Mouse (Mus musculus) bone marrow macrophage, adult 2 months (primary cell): Measurements from ENCODE around the gene Cd40lg. TPM values are rescaled to one million over a fixed set of nuclear protein-coding genes. Genes with fewer than 3 reads are reported as not detected.

Experiments used
- H3K27ac ChIP-seq: 2 replicates; pipeline ENCODE4 v1.5.1; 2012; ENCODE audit warnings: low read depth, low read length; ENCODE audit not compliant: insufficient read depth
- H3K4me1 ChIP-seq: 2 replicates; pipeline ENCODE4 v1.6.1; 2012; ENCODE audit warnings: low read length; ENCODE audit not compliant: control insufficient read depth, insufficient read depth
- H3K4me3 ChIP-seq: 2 replicates; pipeline ENCODE4 v1.5.1; 2012; ENCODE audit warnings: mild to moderate bottlenecking, low read length, moderate library complexity; ENCODE audit not compliant: insufficient read depth
- CTCF ChIP-seq: IDR thresholded peaks from 2 replicates; pipeline ENCODE4 v1.5.1; 2012; ENCODE audit warnings: low read depth, mild to moderate bottlenecking, low read length, moderate library complexity
- POLR2A ChIP-seq: IDR thresholded peaks from 2 replicates; pipeline ENCODE4 v1.6.1; 2012; ENCODE audit warnings: mild to moderate bottlenecking, low read depth, low read length, borderline replicate concordance
- polyA plus RNA-seq: library from polyadenylated mRNA; stranded (reverse); fragments of >200 nt; gene quantifications from 2 replicates; pipeline ENCODE4 v1.2.4, GENCODE M21; 2012; ENCODE audit not compliant: missing spikeins, insufficient read depth, insufficient read length

Gene Cd40lg
- not detected in 2 replicates for polyA plus RNA-seq

DNA sequence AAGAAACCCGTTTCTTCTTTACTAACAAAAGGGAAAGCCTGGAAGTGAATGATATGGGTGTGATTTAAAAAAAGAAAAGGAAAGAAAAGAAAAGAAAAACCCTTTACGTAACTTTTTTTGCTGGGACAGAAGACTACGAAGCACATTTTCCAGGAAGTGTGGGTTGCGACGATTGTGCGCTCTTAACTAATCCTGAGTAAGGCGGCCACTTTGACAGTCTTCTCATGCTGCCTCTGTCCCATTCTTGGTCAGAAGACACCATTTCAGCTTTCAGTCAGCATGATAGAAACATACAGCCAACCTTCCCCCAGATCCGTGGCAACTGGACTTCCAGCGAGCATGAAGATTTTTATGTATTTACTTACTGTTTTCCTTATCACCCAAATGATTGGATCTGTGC is at the start of gene Cd40lg:
Gene Cd40lg, plus strand, starts transcription at position 268 of the 400 bp plus-strand sequence.
- H3K27ac ChIP-seq = no peak within 1 kb of the TSS
- H3K4me1 ChIP-seq = no peaks in the 10 kb centered on the region
- no peak for TF ChIP-seq POLR2A
- H3K4me3 ChIP-seq = no peak within 1 kb of the TSS

DNA sequence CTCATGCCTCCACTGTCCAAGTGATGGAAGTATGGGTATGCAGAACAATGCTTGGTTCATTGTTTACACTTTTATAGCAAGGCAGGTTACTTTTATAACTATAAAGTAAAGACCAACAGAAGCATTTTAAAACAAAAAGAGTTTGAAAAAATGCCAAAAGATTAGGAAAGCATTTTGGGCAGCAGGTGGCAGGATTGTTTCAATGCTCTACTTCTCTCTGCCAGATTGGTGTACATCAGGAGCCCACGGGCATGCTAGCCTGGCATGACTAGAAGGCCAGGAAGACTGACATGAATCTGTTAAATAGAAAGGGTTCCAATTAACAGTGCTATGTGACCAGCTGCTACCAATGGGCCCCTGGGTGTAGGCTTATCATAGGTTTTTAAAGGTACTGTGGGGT is 45.4 kb upstream of the Cd40lg start:
- Histone ChIP-seq H3K4me3 (no peak overlapping the region), H3K4me1 (no peaks in the 10 kb centered on the region), H3K27ac (no peak overlapping the region)
- no peak for TF ChIP-seq POLR2A
- TF ChIP-seq CTCF = no peak

GRCm38 (mm10) chrX:57171269-57171668 is 40.7 kb upstream of the Cd40lg start:
- H3K4me3 ChIP-seq = no peak overlapping the region
- H3K4me1 ChIP-seq = no peaks in the 10 kb centered on the region
- TF ChIP-seq CTCF = no peak
- TF ChIP-seq POLR2A = no peak
- H3K27ac ChIP-seq = no peak overlapping the region

DNA sequence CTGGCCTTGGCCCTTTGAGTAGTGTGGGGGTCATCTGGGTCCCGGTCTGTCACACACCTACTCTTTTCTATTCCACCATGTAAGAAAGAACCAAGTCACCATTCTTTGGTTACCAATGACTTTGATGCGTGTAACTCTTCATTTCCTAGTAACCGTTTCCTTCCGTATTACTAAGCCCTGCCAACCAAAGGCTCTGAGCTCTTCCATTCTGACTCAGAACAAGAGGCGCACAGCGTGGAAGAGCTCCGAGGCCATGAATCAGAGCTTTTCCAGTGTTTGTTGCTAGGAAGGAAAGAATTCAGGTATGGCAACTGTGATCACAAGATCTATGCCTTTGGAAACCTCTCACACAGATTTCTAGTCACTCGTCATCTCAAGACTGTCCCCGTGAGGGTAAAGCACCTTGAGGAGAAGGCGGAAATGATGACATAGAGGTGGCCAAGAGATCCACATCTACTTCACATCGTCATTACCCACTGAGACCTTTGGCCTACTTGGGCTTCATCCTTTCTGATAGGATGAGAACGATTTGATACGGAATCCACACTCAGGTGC is 34.6 kb upstream of the Cd40lg start:
- TF ChIP-seq CTCF (no peak), POLR2A (no peak)
- Histone ChIP-seq H3K27ac (no peak overlapping the region), H3K4me3 (no peak overlapping the region), H3K4me1 (no peaks in the 10 kb centered on the region)

GRCm38 (mm10) chrX:57182470-57182869 is 29.5 kb upstream of the Cd40lg start:
- Histone ChIP-seq H3K4me1 (no peaks in the 10 kb centered on the region), H3K4me3 (no peak overlapping the region), H3K27ac (no peak overlapping the region)
- TF ChIP-seq CTCF (no peak), POLR2A (no peak)

DNA sequence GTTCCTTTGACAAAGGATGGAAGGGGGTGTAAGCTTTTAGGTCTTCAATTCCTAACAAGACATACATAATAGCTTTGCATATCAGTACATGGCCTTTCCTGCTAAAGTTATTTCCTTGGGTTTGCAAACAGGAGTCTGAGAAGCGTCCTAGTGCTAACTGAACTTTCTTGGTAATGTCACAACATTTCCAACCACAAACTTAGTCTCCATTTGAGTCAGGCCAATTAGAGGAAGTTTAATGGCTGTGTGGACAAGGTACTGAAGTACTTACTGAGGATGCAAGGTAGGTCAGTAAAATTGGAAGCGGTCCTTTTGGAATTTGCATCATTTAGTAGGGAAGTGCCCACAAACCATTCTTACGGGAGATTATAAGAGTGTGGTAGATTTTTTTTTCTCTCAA is 28.6 kb upstream of the Cd40lg start:
- H3K27ac ChIP-seq = no peak overlapping the region
- no peaks in the 10 kb centered on the region for H3K4me1 ChIP-seq
- H3K4me3 ChIP-seq = no peak overlapping the region
- TF ChIP-seq CTCF (no peak), POLR2A (no peak)

DNA sequence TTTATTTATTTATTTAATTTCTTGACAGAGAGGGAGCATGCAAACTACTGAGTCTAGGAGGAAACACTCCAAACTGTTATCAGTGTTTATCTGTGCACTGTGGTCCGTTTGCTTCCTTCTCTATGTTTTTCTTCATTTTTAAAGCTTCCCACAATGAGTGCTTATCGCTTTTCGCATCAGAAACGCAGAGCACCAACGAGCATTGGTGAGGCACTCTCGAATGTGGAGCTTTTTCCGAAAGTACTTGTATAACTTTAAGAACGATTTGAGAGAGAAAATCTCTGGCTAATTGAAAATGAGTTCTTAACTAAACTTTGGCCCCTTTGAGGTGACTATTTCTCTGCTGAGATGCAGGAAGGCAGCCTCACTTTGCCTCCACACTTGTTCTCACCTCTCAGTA is 24.6 kb upstream of the Cd40lg start:
- Histone ChIP-seq H3K4me1 (no peaks in the 10 kb centered on the region), H3K4me3 (no peak overlapping the region), H3K27ac (no peak overlapping the region)
- TF ChIP-seq POLR2A (no peak), CTCF (no peak)

- no peak for TF ChIP-seq CTCF
- TF ChIP-seq POLR2A = no peak
- no peak overlapping the region for H3K27ac ChIP-seq
- no peaks in the 10 kb centered on the region for H3K4me1 ChIP-seq
- H3K4me3 ChIP-seq = no peak overlapping the region
Observed at GRCm38 (mm10) chrX:57189335-57189734, 22.6 kb upstream of the Cd40lg start.

- no peak overlapping the region for H3K27ac ChIP-seq
- H3K4me3 ChIP-seq = no peak overlapping the region
- 0 out of 2 replicates have a peak, but pooled peaks cover 6% of the 10 kb centered on the region for H3K4me1 ChIP-seq
- no peak for TF ChIP-seq CTCF
- no peak for TF ChIP-seq POLR2A
Observed at GRCm38 (mm10) chrX:57196319-57196718, 15.6 kb upstream of the Cd40lg start.

- TF ChIP-seq CTCF = no peak
- TF ChIP-seq POLR2A = no peak
- Histone ChIP-seq H3K4me3 (no peak overlapping the region), H3K4me1 (0 out of 2 replicates have a peak, but pooled peaks cover 6% of the 10 kb centered on the region), H3K27ac (no peak overlapping the region)
Observed at GRCm38 (mm10) chrX:57198036-57198435, 13.9 kb upstream of the Cd40lg start.

DNA sequence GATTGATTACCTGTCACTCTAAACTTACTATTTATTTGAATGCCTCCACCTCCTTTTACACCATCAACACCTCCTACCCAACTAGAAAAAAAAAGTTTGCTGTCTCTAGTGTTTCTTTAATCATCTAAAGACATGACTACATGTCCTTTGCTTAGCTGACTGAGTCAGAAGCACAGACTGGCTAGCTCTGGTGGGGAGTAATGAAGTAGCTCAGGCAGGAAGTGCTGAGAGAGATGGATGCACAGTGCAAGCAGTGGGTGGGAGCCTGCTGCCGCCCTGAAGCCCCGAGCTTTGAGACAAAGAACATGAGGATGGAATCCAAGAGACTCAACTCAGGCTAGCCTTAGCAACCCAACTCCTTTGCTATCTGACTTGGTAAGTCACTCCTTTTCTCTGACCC is 11.5 kb upstream of the Cd40lg start:
- 0 out of 2 replicates have a peak, but pooled peaks cover 6% of the 10 kb centered on the region for H3K4me1 ChIP-seq
- H3K27ac ChIP-seq = no peak overlapping the region
- H3K4me3 ChIP-seq = no peak overlapping the region
- TF ChIP-seq CTCF (no peak), POLR2A (no peak)

GRCm38 (mm10) chrX:57210591-57210990 is 1.4 kb upstream of the Cd40lg start:
- TF ChIP-seq POLR2A = no peak
- TF ChIP-seq CTCF = no peak
- Histone ChIP-seq H3K27ac (no peak overlapping the region), H3K4me3 (no peak overlapping the region), H3K4me1 (no peaks in the 10 kb centered on the region)
